Mouse (Mus musculus) heart, embryonic 16.5 days (tissue): ENCODE measurements around the gene Tcaim. TPM values are rescaled to one million over a fixed set of nuclear protein-coding genes. Genes with fewer than 3 reads are reported as not detected.

Experiments
- ATAC-seq: fragments of 200-750 bp; cut with Nextera tagmentation; replicated peaks from 2 replicates; pipeline ENCODE4 v1.8.0; 2017; ENCODE audit warnings: moderate number of reproducible peaks; ENCODE audit not compliant: insufficient read depth, low FRiP score; ENCODE audit errors: extremely low read depth
- H3K27ac ChIP-seq: fragments of 300-500 bp; sonication (generic); 2 replicates; pipeline ENCODE4 v1.5.1; 2014; ENCODE audit warnings: mild to moderate bottlenecking, low read length, control low read depth, moderate library complexity
- H3K27me3 ChIP-seq: fragments of 300-500 bp; sonication (generic); 2 replicates; pipeline ENCODE4 v1.6.1; 2014; ENCODE audit warnings: low read length, mixed read lengths; ENCODE audit not compliant: control insufficient read depth, insufficient read depth
- H3K36me3 ChIP-seq: fragments of 300-500 bp; sonication (generic); 2 replicates; pipeline ENCODE4 v1.6.1; 2014; ENCODE audit not compliant: control insufficient read depth, insufficient read depth
- H3K4me1 ChIP-seq: fragments of 300-500 bp; sonication (generic); 2 replicates; pipeline ENCODE4 v1.6.1; 2014; ENCODE audit warnings: low read length, mixed read lengths; ENCODE audit not compliant: control insufficient read depth, insufficient read depth
- H3K4me2 ChIP-seq: fragments of 300-500 bp; sonication (generic); 2 replicates; pipeline ENCODE4 v1.6.1; 2014; ENCODE audit warnings: low read depth, mild to moderate bottlenecking, control low read depth, low read length
- H3K4me3 ChIP-seq: fragments of 300-500 bp; sonication (generic); 2 replicates; pipeline ENCODE4 v1.5.1; 2014; ENCODE audit warnings: mild to moderate bottlenecking, control low read depth, low read length
- H3K9ac ChIP-seq: fragments of 300-500 bp; sonication (generic); 2 replicates; pipeline ENCODE4 v1.6.1; 2014; ENCODE audit warnings: low read length, control low read depth
- H3K9me3 ChIP-seq: fragments of 300-500 bp; sonication (generic); replicated peaks from 2 replicates; pipeline ENCODE4 v1.6.1; 2016; ENCODE audit warnings: low read length; ENCODE audit not compliant: control insufficient read depth
- WGBS: fragments of 180-500 bp; shearing (Covaris S2); extraction: QIAGEN DNeasy Blood & Tissue Kit; methylation state at CpG from one replicate; pipeline ENCODE4 v1.1.7; 2014; 5-methylcytosine and 5-hydroxymethylcytosine counted together
- polyA plus RNA-seq: library from polyadenylated mRNA; unstranded; fragments of >200 nt; fragmentation: Nextera tagmentation; extraction: Ambion mirVana; gene quantifications from 2 replicates; pipeline ENCODE4 v1.2.1, GENCODE M21; 2015

The Tcaim gene
- polyA plus RNA-seq = 6.8 and 8.4 TPM in 2 replicates

GRCm38 (mm10) chr9:122805053-122805844 lies at the start of gene Tcaim:
Gene Tcaim, plus strand, starts transcription at chr9:122805539.
- peaks cover 2% of the 10 kb centered on the region; the same call in 1 of the 2 replicates for H3K36me3 ChIP-seq
- peak; percentile 99 for ATAC-seq
- WGBS = 5% methylated on average over 42 of the region's 42 CpGs
- no peaks in the 10 kb centered on the region for H3K9me3 ChIP-seq
- no peaks in the 10 kb centered on the region for H3K27me3 ChIP-seq
- peak within 1 kb of the TSS; percentile 94 for H3K4me2 ChIP-seq
- peak within 1 kb of the TSS; percentile 97 for H3K27ac ChIP-seq
- peak within 1 kb of the TSS; percentile 89 for H3K9ac ChIP-seq
- H3K4me3 ChIP-seq = peak within 1 kb of the TSS; percentile 88
- H3K4me1 ChIP-seq = peaks cover 9% of the 10 kb centered on the region

- no peaks in the 10 kb centered on the region for H3K36me3 ChIP-seq
- 61% methylated on average over 2 of the region's 2 CpGs for WGBS
- no peaks in the 10 kb centered on the region for H3K27me3 ChIP-seq
- H3K9ac ChIP-seq = no peak overlapping the region
- H3K27ac ChIP-seq = no peak overlapping the region
- H3K4me3 ChIP-seq = no peak overlapping the region
- H3K4me1 ChIP-seq = no peaks in the 10 kb centered on the region
- H3K4me2 ChIP-seq = no peak overlapping the region
- ATAC-seq = no peak
- H3K9me3 ChIP-seq = peaks cover 5% of the 10 kb centered on the region; the same call in 1 of the 2 replicates
These were observed 47.7 kb upstream of the Tcaim start for GRCm38 (mm10) chr9:122757614-122758013.

- H3K27ac ChIP-seq = no peak overlapping the region
These were observed 45.2 kb upstream of the Tcaim start for GRCm38 (mm10) chr9:122760111-122760510.

GRCm38 (mm10) chr9:122785231-122785630 lies 20.1 kb upstream of the Tcaim start:
- no peaks in the 10 kb centered on the region for H3K4me1 ChIP-seq
- no peak overlapping the region for H3K4me2 ChIP-seq
- H3K9ac ChIP-seq = no peak overlapping the region
- no peaks in the 10 kb centered on the region for H3K9me3 ChIP-seq
- H3K36me3 ChIP-seq = no peaks in the 10 kb centered on the region
- no peak for ATAC-seq
- H3K27ac ChIP-seq = no peak overlapping the region
- 73% methylated on average over 5 of the region's 5 CpGs for WGBS
- H3K27me3 ChIP-seq = no peaks in the 10 kb centered on the region
- no peak overlapping the region for H3K4me3 ChIP-seq

More at GRCm38 (mm10) chr9:122760111-122760510, 45.2 kb upstream of the Tcaim start:
- Histone ChIP-seq H3K36me3 (no peaks in the 10 kb centered on the region), H3K4me3 (no peak overlapping the region), H3K4me1 (no peaks in the 10 kb centered on the region), H3K27me3 (no peaks in the 10 kb centered on the region), H3K9me3 (peaks cover 3% of the 10 kb centered on the region; the same call in 1 of the 2 replicates), H3K9ac (no peak overlapping the region), H3K4me2 (no peak overlapping the region)
- ATAC-seq = no peak

GRCm38 (mm10) chr9:122786534-122786933 lies 18.8 kb upstream of the Tcaim start:
- H3K4me1 ChIP-seq = no peaks in the 10 kb centered on the region
- no peak overlapping the region for H3K9ac ChIP-seq
- no peaks in the 10 kb centered on the region for H3K27me3 ChIP-seq
- no peaks in the 10 kb centered on the region for H3K36me3 ChIP-seq
- WGBS = 75% methylated on average over 1 of the region's 1 CpGs
- no peaks in the 10 kb centered on the region for H3K9me3 ChIP-seq
- no peak for ATAC-seq
- H3K27ac ChIP-seq = no peak overlapping the region
- no peak overlapping the region for H3K4me2 ChIP-seq
- H3K4me3 ChIP-seq = no peak overlapping the region

- peak overlapping the region; percentile 88 for H3K4me3 ChIP-seq
- peaks cover 16% of the 10 kb centered on the region for H3K4me1 ChIP-seq
- H3K9me3 ChIP-seq = no peaks in the 10 kb centered on the region
- peaks cover 2% of the 10 kb centered on the region; the same call in 1 of the 2 replicates for H3K36me3 ChIP-seq
- H3K4me2 ChIP-seq = peak overlapping the region; percentile 94
- H3K27me3 ChIP-seq = no peaks in the 10 kb centered on the region
- 7% methylated on average over 10 of the region's 10 CpGs for WGBS
- peak overlapping the region; percentile 89 for H3K9ac ChIP-seq
- H3K27ac ChIP-seq = peak overlapping the region; percentile 97
- no peak; the same call in 1 of the 2 replicates for ATAC-seq
These were observed 554 bp downstream of the Tcaim start for GRCm38 (mm10) chr9:122805845-122806341.

GRCm38 (mm10) chr9:122807186-122807585 lies 1.8 kb downstream of the Tcaim start:
- H3K27ac ChIP-seq = no peak overlapping the region
- no peaks in the 10 kb centered on the region for H3K9me3 ChIP-seq
- H3K27me3 ChIP-seq = no peaks in the 10 kb centered on the region
- no peak overlapping the region for H3K4me3 ChIP-seq
- no peak overlapping the region for H3K9ac ChIP-seq
- peaks cover 2% of the 10 kb centered on the region; the same call in 1 of the 2 replicates for H3K36me3 ChIP-seq
- no peak overlapping the region for H3K4me2 ChIP-seq
- 87% methylated on average over 2 of the region's 2 CpGs for WGBS
- no peak for ATAC-seq
- H3K4me1 ChIP-seq = peaks cover 16% of the 10 kb centered on the region

- 44% methylated on average over 3 of the region's 3 CpGs for whole genome bisulfite sequencing
- Histone ChIP-seq H3K4me1 (peaks cover 16% of the 10 kb centered on the region), H3K4me2 (no peak overlapping the region), H3K27me3 (no peaks in the 10 kb centered on the region), H3K9ac (no peak overlapping the region), H3K27ac (no peak overlapping the region), H3K9me3 (no peaks in the 10 kb centered on the region), H3K36me3 (peaks cover 6% of the 10 kb centered on the region), H3K4me3 (no peak overlapping the region)
- no peak for ATAC-seq
These were observed 4.9 kb downstream of the Tcaim start for GRCm38 (mm10) chr9:122810212-122810611.

GRCm38 (mm10) chr9:122812386-122812785 lies 7.0 kb downstream of the Tcaim start:
- H3K4me1 ChIP-seq = peaks cover 11% of the 10 kb centered on the region
- H3K4me2 ChIP-seq = no peak overlapping the region
- no peaks in the 10 kb centered on the region for H3K27me3 ChIP-seq
- no peaks in the 10 kb centered on the region for H3K9me3 ChIP-seq
- ATAC-seq = no peak
- H3K4me3 ChIP-seq = no peak overlapping the region
- H3K9ac ChIP-seq = no peak overlapping the region
- 82% methylated on average over 5 of the region's 5 CpGs for WGBS
- no peak overlapping the region for H3K27ac ChIP-seq
- H3K36me3 ChIP-seq = peaks cover 9% of the 10 kb centered on the region
